Mouse (Mus musculus) heart, embryonic 14.5 days (tissue): ENCODE measurements around the gene Slc35f2. TPM values are rescaled to one million over a fixed set of nuclear protein-coding genes. Genes with fewer than 3 reads are reported as not detected.

Experiments
- ATAC-seq: fragments of 200-750 bp; cut with Nextera tagmentation; 2 replicates; pipeline ENCODE4 v1.8.0; 2017; ENCODE audit warnings: low read depth, moderate TSS enrichment; ENCODE audit not compliant: insufficient number of reproducible peaks, insufficient read depth, low FRiP score
- H3K27ac ChIP-seq, 2 experiments: fragments of 200-500 bp in 1 of 2; fragments of 300-500 bp in 1 of 2; sonication (generic) in 1 of 2; replicated peaks in 1 of 2; 2 replicates each; pipeline ENCODE4 v1.5.1; 2012 to 2014; ENCODE audit warnings: low read depth in 2 of 2, low read length in 2 of 2, control low read depth in 1 of 2, mild to moderate bottlenecking in 1 of 2, mixed read lengths in 1 of 2; ENCODE audit not compliant: control insufficient read depth in 1 of 2, insufficient read depth in 1 of 2
- H3K27me3 ChIP-seq: fragments of 300-500 bp; sonication (generic); 2 replicates; pipeline ENCODE4 v1.6.1; 2014; ENCODE audit warnings: mild to moderate bottlenecking, low read length, control low read depth; ENCODE audit not compliant: control insufficient read depth, insufficient read depth
- H3K36me3 ChIP-seq: fragments of 300-500 bp; sonication (generic); 2 replicates; pipeline ENCODE4 v1.6.1; 2014; ENCODE audit warnings: mild to moderate bottlenecking, control low read depth, low read length, mixed read lengths; ENCODE audit not compliant: control insufficient read depth, insufficient read depth
- H3K4me1 ChIP-seq, 2 experiments: fragments of 200-500 bp in 1 of 2; fragments of 300-500 bp in 1 of 2; sonication (generic) in 1 of 2; 2 replicates each; pipeline ENCODE4 v1.6.1; 2012 to 2014; ENCODE audit warnings: low read length in 2 of 2, control low read depth in 1 of 2, mixed read lengths in 1 of 2; ENCODE audit not compliant: control insufficient read depth in 2 of 2, insufficient read depth in 2 of 2
- H3K4me2 ChIP-seq: fragments of 300-500 bp; sonication (generic); 2 replicates; pipeline ENCODE4 v1.6.1; 2014; ENCODE audit warnings: mild to moderate bottlenecking, low read length
- H3K4me3 ChIP-seq, 2 experiments: fragments of 200-500 bp in 1 of 2; fragments of 300-500 bp in 1 of 2; sonication (generic) in 1 of 2; 2 replicates each; pipeline ENCODE4 v1.5.1; 2012 to 2014; ENCODE audit warnings: low read length in 2 of 2, mild to moderate bottlenecking in 2 of 2, control low read depth in 1 of 2, low read depth in 1 of 2, moderate library complexity in 1 of 2; ENCODE audit not compliant: control insufficient read depth in 1 of 2, insufficient read depth in 1 of 2
- H3K9ac ChIP-seq: fragments of 300-500 bp; sonication (generic); 2 replicates; pipeline ENCODE4 v1.6.1; 2014; ENCODE audit warnings: mild to moderate bottlenecking, low read length
- H3K9me3 ChIP-seq: fragments of 300-500 bp; sonication (generic); 2 replicates; pipeline ENCODE4 v1.6.1; 2016; ENCODE audit warnings: low read length, control low read depth; ENCODE audit not compliant: control insufficient read depth
- WGBS: fragments of 180-500 bp; shearing (Covaris S2); extraction: QIAGEN DNeasy Blood & Tissue Kit; methylation state at CpG from one replicate; pipeline ENCODE4 v1.1.7; 2014; 5-methylcytosine and 5-hydroxymethylcytosine counted together
- polyA plus RNA-seq: library from polyadenylated mRNA; unstranded; fragments of >200 nt; fragmentation: Nextera tagmentation; extraction: Ambion mirVana; gene quantifications from 2 replicates; pipeline ENCODE4 v1.2.1, GENCODE M21; 2014

The Slc35f2 gene
- polyA plus RNA-seq, 1 experiment from 2014 or later: 0.35 TPM

- no peak for ATAC-seq
Observed at GRCm38 (mm10) chr9:53829081-53829865, 57.9 kb downstream of the Slc35f2 start.

GRCm38 (mm10) chr9:53829866-53830209 is 58.5 kb downstream of the Slc35f2 start:
- no peaks in the 10 kb centered on the region for H3K36me3 ChIP-seq
- 13% methylated on average over 2 of the region's 2 CpGs for WGBS
- H3K27ac ChIP-seq: no peak overlapping the region
- H3K4me1 ChIP-seq: peaks cover 0 to 3% of the 10 kb centered on the region in 2 experiments; a peak in 1 of 4 replicates
- H3K27me3 ChIP-seq: 0 out of 2 replicates have a peak, but pooled peaks cover 4% of the 10 kb centered on the region
- H3K4me2 ChIP-seq: peak overlapping the region; percentile 68
- H3K9me3 ChIP-seq: no peaks in the 10 kb centered on the region
- no peak for ATAC-seq
- H3K4me3 ChIP-seq: peak overlapping the region; percentile 38 to 47
- peak overlapping the region; percentile 72 for H3K9ac ChIP-seq

More at GRCm38 (mm10) chr9:53829081-53829865, 57.9 kb downstream of the Slc35f2 start:
- Histone ChIP-seq H3K9me3 (no peaks in the 10 kb centered on the region), H3K4me2 (peak overlapping the region; percentile 68), H3K9ac (peak overlapping the region; percentile 72), H3K4me3 (peak overlapping the region; percentile 38 to 47), H3K4me1 (peaks cover 0 to 4% of the 10 kb centered on the region in 2 experiments; a peak in 1 of 4 replicates), H3K36me3 (no peaks in the 10 kb centered on the region), H3K27ac (no peak overlapping the region), H3K27me3 (0 out of 2 replicates have a peak, but pooled peaks cover 4% of the 10 kb centered on the region)
- WGBS: 14% methylated on average over 14 of the region's 14 CpGs

- ATAC-seq: no peak
- H3K4me1 ChIP-seq: no peaks in the 10 kb centered on the region
- WGBS: 23% methylated on average over 3 of the region's 3 CpGs
- H3K4me2 ChIP-seq: no peak overlapping the region
- H3K9ac ChIP-seq: no peak overlapping the region
- H3K27ac ChIP-seq: no peak overlapping the region
- H3K4me3 ChIP-seq: no peak overlapping the region
- no peaks in the 10 kb centered on the region for H3K36me3 ChIP-seq
- no peaks in the 10 kb centered on the region for H3K9me3 ChIP-seq
- no peaks in the 10 kb centered on the region for H3K27me3 ChIP-seq
Observed at GRCm38 (mm10) chr9:53835039-53835438, 63.7 kb downstream of the Slc35f2 start.

GRCm38 (mm10) chr9:53835976-53836375 is 64.6 kb downstream of the Slc35f2 start:
- no peak overlapping the region for H3K4me3 ChIP-seq
- no peak for ATAC-seq
- no peaks in the 10 kb centered on the region for H3K9me3 ChIP-seq
- 56% methylated on average over 4 of the region's 4 CpGs for WGBS
- H3K27me3 ChIP-seq: no peaks in the 10 kb centered on the region
- no peaks in the 10 kb centered on the region for H3K36me3 ChIP-seq
- no peak overlapping the region for H3K27ac ChIP-seq
- no peak overlapping the region for H3K9ac ChIP-seq
- no peaks in the 10 kb centered on the region for H3K4me1 ChIP-seq
- no peak overlapping the region for H3K4me2 ChIP-seq

- H3K36me3 ChIP-seq: no peaks in the 10 kb centered on the region
- no peaks in the 10 kb centered on the region for H3K9me3 ChIP-seq
- 55% methylated on average over 8 of the region's 8 CpGs for WGBS
- no peaks in the 10 kb centered on the region for H3K4me1 ChIP-seq
- no peak overlapping the region for H3K4me2 ChIP-seq
- H3K4me3 ChIP-seq: no peak overlapping the region
- H3K9ac ChIP-seq: no peak overlapping the region
- no peaks in the 10 kb centered on the region for H3K27me3 ChIP-seq
- no peak overlapping the region for H3K27ac ChIP-seq
- ATAC-seq: no peak
Observed at GRCm38 (mm10) chr9:53838816-53839215, 67.5 kb downstream of the Slc35f2 start.

GRCm38 (mm10) chr9:53848548-53848947 is 77.2 kb downstream of the Slc35f2 start:
- Histone ChIP-seq H3K4me2 (no peak overlapping the region), H3K9ac (no peak overlapping the region), H3K27me3 (no peaks in the 10 kb centered on the region), H3K9me3 (no peaks in the 10 kb centered on the region), H3K4me1 (peaks cover 0 to 2% of the 10 kb centered on the region in 2 experiments; a peak in 1 of 4 replicates), H3K27ac (no peak overlapping the region), H3K36me3 (no peaks in the 10 kb centered on the region), H3K4me3 (no peak overlapping the region)
- no peak for ATAC-seq
- 63% methylated on average over 8 of the region's 8 CpGs for WGBS

- no peak for ATAC-seq
- no peak within 1 kb of the TSS for H3K4me3 ChIP-seq
- 72% methylated on average over 4 of the region's 4 CpGs for WGBS
Observed at GRCm38 (mm10) chr9:53849864-53850263, 78.5 kb downstream of the Slc35f2 start, which contains the start of gene Sln. Gene Sln, plus strand, starts transcription at chr9:53850164.

More at GRCm38 (mm10) chr9:53849864-53850263, 78.5 kb downstream of the Slc35f2 start, which contains the start of gene Sln:
- H3K9me3 ChIP-seq: no peaks in the 10 kb centered on the region
- no peaks in the 10 kb centered on the region for H3K36me3 ChIP-seq
- no peak within 1 kb of the TSS for H3K9ac ChIP-seq
- H3K27me3 ChIP-seq: no peaks in the 10 kb centered on the region
- no peak within 1 kb of the TSS for H3K27ac ChIP-seq
- H3K4me2 ChIP-seq: no peak within 1 kb of the TSS
- H3K4me1 ChIP-seq: peaks cover 0 to 2% of the 10 kb centered on the region in 2 experiments; a peak in 1 of 4 replicates
